Mouse (Mus musculus): ENCODE measurements around the gene Drg1.

Gene Drg1

DNA sequence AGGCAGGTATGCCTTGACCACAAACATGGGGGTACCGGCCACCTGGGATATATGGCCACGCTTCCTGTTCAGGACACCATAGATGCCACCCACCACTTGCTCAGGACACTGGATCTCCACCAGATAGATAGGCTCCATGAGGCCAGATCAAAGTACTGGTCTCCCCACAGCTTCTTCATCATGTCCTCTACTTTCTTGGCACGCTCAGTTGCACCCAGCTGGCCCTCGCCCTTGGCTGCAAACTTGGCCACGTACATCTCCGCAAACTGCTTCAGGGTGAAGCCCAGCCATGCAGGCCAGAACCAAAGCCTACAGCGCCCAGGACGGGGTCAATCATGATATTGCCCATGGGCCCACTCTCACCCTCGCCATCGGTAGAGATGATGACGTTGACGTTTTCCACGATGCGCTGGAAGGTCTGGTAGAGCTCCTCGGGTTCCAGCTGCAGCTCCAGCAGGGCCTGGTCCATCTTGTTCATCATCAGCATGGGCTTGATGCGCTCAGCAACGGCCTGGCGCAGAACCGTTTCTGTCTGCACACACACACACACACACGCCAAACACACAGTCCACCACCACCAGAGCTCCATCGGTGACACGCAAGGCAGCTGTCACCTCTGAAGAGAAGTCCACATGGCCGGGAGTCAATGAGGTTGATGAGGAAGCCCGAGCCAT, 116.1 kb downstream of the Drg1 start:
- CTCF ChIA-PET: interaction anchor here (0.6 to 24.7 kb wide), 23 partner anchors 9 to 50 kb away, joined by 3 to 718 read pairs (median 7); partner anchors contain the start of gene Sfi1 (in 4 of the 4)
- POLR2A ChIA-PET: interaction anchor here (0.6 to 33.0 kb wide), 19 partner anchors 10 to 255 kb away, joined by 3 to 5029 read pairs (median 8); partner anchors contain the start of genes Sfi1 (in 3 of the 4) and Eif4enif1 (in 1 of the 4)

DNA sequence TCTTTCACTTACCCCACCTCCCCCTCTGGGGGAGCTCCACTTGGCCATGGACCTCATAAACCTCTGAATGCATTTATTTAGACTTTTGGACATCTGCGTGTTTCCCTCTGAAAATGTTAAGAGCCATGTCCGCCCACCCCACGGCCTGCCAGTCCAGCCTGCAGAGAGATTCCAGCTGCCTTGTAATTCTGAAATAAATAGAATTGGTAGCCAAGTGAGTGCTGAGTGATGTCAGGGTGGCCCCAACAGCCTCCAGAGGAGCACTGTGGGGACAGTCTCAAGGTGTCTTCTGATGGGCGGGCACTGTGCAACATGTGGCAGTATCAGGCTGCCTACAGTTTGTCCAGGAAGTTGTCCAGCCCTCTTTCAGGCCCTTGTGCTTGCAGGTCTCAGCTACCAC, 116.7 kb downstream of the Drg1 start:
- CTCF ChIA-PET: interaction anchor here (0.7 to 24.7 kb wide), 29 partner anchors 8 to 49 kb away, joined by 3 to 718 read pairs (median 8); partner anchors contain the start of gene Sfi1 (in 3 of the 4)
- POLR2A ChIA-PET: interaction anchor here (0.7 to 33.0 kb wide), 16 partner anchors 9 to 44 kb away, joined by 3 to 5029 read pairs (median 43); partner anchors contain the start of genes Sfi1 (in 3 of the 4) and Eif4enif1 (in 1 of the 4)

DNA sequence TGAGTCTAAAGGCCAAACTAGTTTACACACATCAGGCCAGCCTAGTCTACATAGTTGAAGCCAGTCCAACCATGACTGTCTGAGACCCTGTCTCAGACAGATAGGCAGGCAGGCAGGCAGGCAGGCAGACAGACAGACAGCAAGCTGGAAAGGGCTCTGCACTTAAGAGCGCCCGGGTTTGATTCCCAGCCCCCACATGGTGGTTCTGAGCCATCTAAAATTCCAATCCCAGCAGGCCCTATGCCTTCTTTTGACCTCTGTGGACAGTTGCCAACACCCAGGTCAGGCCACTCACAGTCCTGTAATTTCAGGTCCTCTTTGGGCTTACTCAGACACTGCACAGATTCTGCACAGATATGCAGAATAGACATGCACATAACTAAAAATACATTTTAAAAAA, 119.4 kb downstream of the Drg1 start:
- ChIA-PET POLR2A (interaction anchor here (0.8 to 33.0 kb wide), 24 partner anchors 2 to 47 kb away, joined by 3 to 5029 read pairs (median 9); partner anchors contain the start of genes Sfi1 (in 4 of the 4) and Eif4enif1 (in 1 of the 4)), CTCF (interaction anchor here (0.7 to 24.7 kb wide), 38 partner anchors 8 to 49 kb away, joined by 3 to 718 read pairs (median 7); partner anchors contain the start of gene Sfi1 (in 4 of the 4))

DNA sequence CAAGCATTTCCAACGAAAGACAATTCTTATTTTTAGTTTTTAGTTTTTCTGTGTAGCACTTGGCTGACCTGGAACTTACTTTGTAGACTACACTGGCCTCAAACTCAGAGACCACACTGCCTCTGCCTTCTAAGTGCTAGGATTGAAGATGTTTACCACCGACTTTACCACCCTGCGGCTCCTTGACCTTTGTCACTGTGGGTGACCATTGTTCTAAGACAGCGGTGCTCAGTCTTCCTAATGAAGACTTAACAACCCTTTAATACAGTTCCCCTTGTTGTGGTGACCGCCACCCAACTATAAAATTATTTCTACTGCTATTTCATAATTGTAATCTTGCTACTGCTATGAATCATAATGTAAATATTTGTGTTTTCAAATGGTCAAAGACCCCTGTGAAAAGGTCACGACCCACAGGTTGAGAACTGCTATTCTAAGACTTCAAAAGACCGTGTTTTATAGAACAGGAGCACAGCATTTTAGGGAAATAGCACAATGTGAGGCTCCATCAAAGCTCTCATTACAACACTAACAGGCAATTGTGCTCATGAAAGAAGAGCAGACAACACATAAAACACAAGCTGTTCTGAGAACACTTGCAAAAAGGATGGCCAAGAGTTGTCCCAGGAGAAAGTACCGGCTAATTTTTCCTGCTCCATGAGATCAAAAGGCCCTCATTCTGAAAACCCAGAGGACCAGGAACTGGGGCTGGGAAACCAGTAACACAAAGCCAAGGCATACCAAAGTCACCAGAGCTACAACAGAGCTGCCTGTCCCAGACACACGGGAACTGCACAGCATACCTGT, 120.7 kb downstream of the Drg1 start:
- ChIA-PET CTCF (interaction anchor here (0.5 to 24.7 kb wide), 47 partner anchors 8 to 50 kb away, joined by 3 to 718 read pairs (median 7); partner anchors contain the start of gene Sfi1 (in 4 of the 4)), POLR2A (interaction anchor here (0.6 to 33.0 kb wide), 37 partner anchors 0 to 121 kb away, joined by 3 to 5029 read pairs (median 6); partner anchors contain the start of genes Sfi1 (in 4 of the 4), Drg1 (in 1 of the 4) and Eif4enif1 (in 1 of the 4))

DNA sequence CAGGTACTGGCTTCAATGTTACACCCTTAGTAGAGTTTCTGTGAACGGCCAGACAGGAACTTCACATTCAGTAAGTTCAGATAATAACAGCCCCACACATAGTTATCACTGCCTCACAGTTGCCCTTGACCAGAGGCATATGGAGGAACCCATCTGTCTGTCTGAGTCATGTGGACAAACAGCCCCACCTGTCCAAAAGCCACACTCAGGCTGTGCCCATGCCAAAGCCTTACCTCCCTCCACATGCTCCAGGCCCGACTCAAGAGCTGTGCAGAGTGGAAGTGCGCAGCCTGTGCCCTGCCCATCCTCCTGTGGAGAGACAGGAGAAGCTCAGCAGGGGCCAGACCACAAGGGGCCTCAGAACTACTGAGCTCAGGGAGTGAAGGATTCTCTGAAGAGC, 122.2 kb downstream of the Drg1 start:
- POLR2A ChIA-PET: interaction anchor here (0.7 to 33.0 kb wide), 29 partner anchors 0 to 226 kb away, joined by 3 to 5029 read pairs (median 6); partner anchors contain the start of genes Sfi1 (in 4 of the 4), Drg1 (in 1 of the 4) and Eif4enif1 (in 1 of the 4)

DNA sequence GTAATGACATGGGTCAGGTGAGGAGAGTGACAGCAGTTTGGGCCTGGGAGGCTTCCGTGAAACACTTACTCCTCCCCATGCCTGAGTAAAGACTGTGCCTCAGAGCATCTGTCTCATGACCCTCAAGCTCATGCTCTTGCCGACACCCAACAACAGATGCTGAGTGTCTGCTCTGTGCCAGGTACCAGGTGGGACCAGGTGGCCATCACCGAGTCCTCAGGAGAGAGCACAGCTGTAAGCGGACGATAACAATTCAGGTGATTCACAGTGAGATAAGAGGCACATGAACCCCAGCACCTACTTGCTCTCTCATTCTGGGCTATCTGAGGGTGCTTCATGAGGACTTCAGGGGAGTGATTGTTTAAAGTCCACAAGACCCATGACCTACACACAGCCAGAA, 123.8 kb downstream of the Drg1 start:
- ChIA-PET POLR2A (interaction anchor here in 2 of 4 experiments (1.0 to 33.0 kb wide), 11 partner anchors 2 to 190 kb away, joined by 3 to 5029 read pairs (median 808); partner anchors contain the start of genes Sfi1 (in 2 of the 2) and Eif4enif1 (in 1 of the 2)), CTCF (interaction anchor here (0.7 to 24.7 kb wide), 12 partner anchors 7 to 54 kb away, joined by 3 to 718 read pairs (median 6); partner anchors contain the start of gene Sfi1 (in 3 of the 4))

More for the DNA sequence above, 122.2 kb downstream of the Drg1 start:
- CTCF ChIA-PET: interaction anchor here (0.7 to 24.7 kb wide), 28 partner anchors 9 to 53 kb away, joined by 3 to 718 read pairs (median 5); partner anchors contain the start of gene Sfi1 (in 4 of the 4)

DNA sequence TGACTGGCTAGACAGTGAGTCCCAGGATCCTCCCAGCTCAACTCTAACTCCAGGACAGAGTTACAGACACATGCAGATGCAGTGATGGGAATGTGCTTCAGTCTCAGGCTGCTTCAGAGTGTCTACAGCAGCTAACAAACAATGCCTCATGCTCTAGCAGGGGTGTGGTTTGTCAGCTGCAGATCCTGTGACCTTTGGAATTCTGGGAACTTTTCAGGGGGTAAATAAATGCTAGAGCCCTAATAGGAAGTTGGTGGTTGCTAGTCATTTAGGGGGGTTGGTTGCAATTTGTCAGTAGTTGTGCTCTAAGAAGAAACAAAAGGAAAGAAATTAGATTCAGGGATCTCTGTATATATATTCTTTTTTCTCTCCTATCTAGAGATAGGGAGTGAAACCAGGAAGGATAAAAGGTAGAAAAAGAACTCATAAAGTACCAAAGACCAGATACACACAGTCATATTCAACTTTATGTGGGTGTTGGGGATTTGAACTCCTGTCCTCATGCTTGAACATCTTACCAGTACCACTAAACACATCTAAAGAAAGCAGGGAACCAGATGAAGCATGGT, 125.2 kb downstream of the Drg1 start:
- POLR2A ChIA-PET: interaction anchor here in 3 of 4 experiments (0.9 to 33.0 kb wide), 9 partner anchors 3 to 152 kb away, joined by 3 to 5029 read pairs (median 1189); partner anchors contain the start of genes Eif4enif1 (in 1 of the 3) and Sfi1 (in 1 of the 3)
- CTCF ChIA-PET: interaction anchor here in 3 of 4 experiments (1.0 to 24.7 kb wide), 5 partner anchors 11 to 52 kb away, joined by 3 to 718 read pairs (median 4); partner anchors contain the start of gene Sfi1 (in 1 of the 3)

DNA sequence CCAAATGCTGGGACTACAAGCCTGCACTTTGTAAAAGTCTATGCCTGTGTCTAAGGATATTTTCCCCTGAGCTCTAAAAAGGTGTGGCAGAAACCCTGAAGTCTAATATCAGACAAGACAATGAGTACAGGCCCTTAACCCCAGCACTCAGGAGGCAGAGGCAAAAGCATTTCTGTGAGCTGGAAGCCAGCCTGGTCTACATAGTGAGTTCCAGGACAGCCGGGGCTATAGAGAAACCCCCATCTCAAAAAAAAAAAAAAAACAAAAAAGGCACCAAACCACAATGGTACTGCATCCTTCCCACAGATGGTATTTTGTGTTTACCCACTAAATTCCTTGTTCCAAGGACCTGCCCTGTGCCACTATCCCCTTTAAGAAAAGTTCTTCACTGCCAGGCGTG, 127.9 kb downstream of the Drg1 start:
- ChIA-PET CTCF (interaction anchor here (0.6 to 24.7 kb wide), 27 partner anchors 9 to 446 kb away, joined by 3 to 718 read pairs (median 6); partner anchors contain the start of gene Sfi1 (in 4 of the 4)), POLR2A (interaction anchor here (0.5 to 33.0 kb wide), 22 partner anchors 2 to 150 kb away, joined by 3 to 5029 read pairs (median 10); partner anchors contain the start of genes Sfi1 (in 3 of the 4), Eif4enif1 (in 1 of the 4) and Patz1 (in 1 of the 4))

Data from embryonic stem cell, embryonic (primary cell).